Mouse (Mus musculus): ENCODE measurements around the gene Git1. TPM values are rescaled to one million over a fixed set of nuclear protein-coding genes. Genes with fewer than 3 reads are reported as not detected.
"Not testable (repeated sequence)": the region's sequence is repeated elsewhere in the genome, so short reads cannot be mapped to it uniquely, and the experiment has no call there.

Gene Git1
- total and polyA plus RNA-seq, 3 experiments = 9.5 to 90.7 (median 42.8) TPM

- ATAC-seq (ENCODE audit: extremely low read depth, insufficient number of reproducible peaks, low FRiP score, poor library complexity, severe bottlenecking) (no peak), DNase-seq (ENCODE audit: low spot score) (no peak)
- H3K4me1 ChIP-seq (ENCODE audit: insufficient read depth, low read depth, low read length) = peaks cover 53% of the 10 kb centered on the region
- no peak overlapping the region for H3K4me3 ChIP-seq (ENCODE audit: low read depth, low read length)
- H3K27me3 ChIP-seq (ENCODE audit: insufficient read depth, low read length) = peaks cover 59% of the 10 kb centered on the region
- TF ChIP-seq CTCF (IDR thresholded peaks at IDR 0.05; ENCODE audit: low read depth, low read length) (no peak), GATA1 (IDR thresholded peaks at IDR 0.05; ENCODE audit: borderline replicate concordance, low read length) (no peak), GATA2 (IDR thresholded peaks at IDR 0.05; ENCODE audit: borderline replicate concordance, low read depth, low read length) (no peak), TAL1 (conservative IDR thresholded peaks at IDR 0.05; ENCODE audit: low read depth, low read length) (no peak), POLR2AphosphoS5 (IDR thresholded peaks at IDR 0.05; ENCODE audit: insufficient replicate concordance, low read depth, low read length) (no peak)
- no peaks in the 10 kb centered on the region for H3K36me3 ChIP-seq (replicated peaks)
- no peaks in the 10 kb centered on the region for H3K9me3 ChIP-seq (replicated peaks)
Observed at GRCm38 (mm10) chr11:77518051-77518798, 24.9 kb downstream of the Git1 start.

- TF ChIP-seq TAL1 (conservative IDR thresholded peaks at IDR 0.05; ENCODE audit: low read depth, low read length) (no peak), GATA1 (IDR thresholded peaks at IDR 0.05; ENCODE audit: borderline replicate concordance, low read length) (no peak), CTCF (IDR thresholded peaks at IDR 0.05; ENCODE audit: low read depth, low read length) (no peak), GATA2 (IDR thresholded peaks at IDR 0.05; ENCODE audit: borderline replicate concordance, low read depth, low read length) (no peak), POLR2AphosphoS5 (IDR thresholded peaks at IDR 0.05; ENCODE audit: insufficient replicate concordance, low read depth, low read length) (no peak)
- ATAC-seq (ENCODE audit: extremely low read depth, insufficient number of reproducible peaks, low FRiP score, poor library complexity, severe bottlenecking) (no peak), DNase-seq (ENCODE audit: low spot score) (no peak)
- Histone ChIP-seq H3K4me3 (ENCODE audit: low read depth, low read length) (no peak within 1 kb of the TSS), H3K27me3 (ENCODE audit: insufficient read depth, low read length) (peaks cover 59% of the 10 kb centered on the region), H3K4me1 (ENCODE audit: insufficient read depth, low read depth, low read length) (peaks cover 46% of the 10 kb centered on the region), H3K9me3 (replicated peaks) (no peaks in the 10 kb centered on the region), H3K36me3 (replicated peaks) (no peaks in the 10 kb centered on the region)
Observed at GRCm38 (mm10) chr11:77519043-77519442, 25.7 kb downstream of the Git1 start, which contains the start of gene Gm10392. TSS of gene Gm10392 (minus strand) at chr11:77519198.

GRCm38 (mm10) chr11:77520601-77521529 lies 27.5 kb downstream of the Git1 start:
- ATAC-seq (ENCODE audit: extremely low read depth, insufficient number of reproducible peaks, low FRiP score, poor library complexity, severe bottlenecking) (no peak), DNase-seq (ENCODE audit: low spot score) (peak; percentile 64)
- Histone ChIP-seq H3K4me1 (ENCODE audit: insufficient read depth, low read depth, low read length) (peaks cover 27% of the 10 kb centered on the region), H3K36me3 (replicated peaks) (no peaks in the 10 kb centered on the region), H3K9me3 (replicated peaks) (no peaks in the 10 kb centered on the region), H3K27me3 (ENCODE audit: insufficient read depth, low read length) (peaks cover 43% of the 10 kb centered on the region), H3K4me3 (ENCODE audit: low read depth, low read length) (no peak overlapping the region)
- TF ChIP-seq GATA1 (IDR thresholded peaks at IDR 0.05; ENCODE audit: borderline replicate concordance, low read length) = no peak
- TF ChIP-seq TAL1 (conservative IDR thresholded peaks at IDR 0.05; ENCODE audit: low read depth, low read length) = no peak
- no peak for TF ChIP-seq GATA2 (IDR thresholded peaks at IDR 0.05; ENCODE audit: borderline replicate concordance, low read depth, low read length)
- no peak for TF ChIP-seq CTCF (IDR thresholded peaks at IDR 0.05; ENCODE audit: low read depth, low read length)
- TF ChIP-seq POLR2AphosphoS5 (IDR thresholded peaks at IDR 0.05; ENCODE audit: insufficient replicate concordance, low read depth, low read length) = no peak

- Histone ChIP-seq H3K4me1 (ENCODE audit: insufficient read depth, low read depth, low read length) (peaks cover 8% of the 10 kb centered on the region; the same call in 1 of the 2 replicates), H3K4me3 (ENCODE audit: low read depth, low read length) (no peak overlapping the region), H3K9me3 (replicated peaks) (no peaks in the 10 kb centered on the region), H3K27me3 (ENCODE audit: insufficient read depth, low read length) (peaks cover 6% of the 10 kb centered on the region), H3K36me3 (replicated peaks) (peaks cover 8% of the 10 kb centered on the region)
- no peak for TF ChIP-seq TAL1 (conservative IDR thresholded peaks at IDR 0.05; ENCODE audit: low read depth, low read length)
- TF ChIP-seq GATA2 (IDR thresholded peaks at IDR 0.05; ENCODE audit: borderline replicate concordance, low read depth, low read length) = no peak
- TF ChIP-seq GATA1 (IDR thresholded peaks at IDR 0.05; ENCODE audit: borderline replicate concordance, low read length) = no peak
- TF ChIP-seq POLR2AphosphoS5 (IDR thresholded peaks at IDR 0.05; ENCODE audit: insufficient replicate concordance, low read depth, low read length) = no peak
- TF ChIP-seq CTCF (IDR thresholded peaks at IDR 0.05; ENCODE audit: low read depth, low read length) = no peak
- no peak for DNase-seq (ENCODE audit: low spot score)
- no peak for ATAC-seq (ENCODE audit: extremely low read depth, insufficient number of reproducible peaks, low FRiP score, poor library complexity, severe bottlenecking)
Observed at GRCm38 (mm10) chr11:77525804-77526486, 32.6 kb downstream of the Git1 start.

GRCm38 (mm10) chr11:77528420-77528819 lies 35.1 kb downstream of the Git1 start:
- ATAC-seq (ENCODE audit: extremely low read depth, insufficient number of reproducible peaks, low FRiP score, poor library complexity, severe bottlenecking); H3K4me1 ChIP-seq (ENCODE audit: insufficient read depth, low read depth, low read length); H3K4me3 ChIP-seq (ENCODE audit: low read depth, low read length); H3K27me3 ChIP-seq (ENCODE audit: insufficient read depth, low read length); H3K9me3 ChIP-seq (replicated peaks); DNase-seq (ENCODE audit: low spot score): not testable (repeated sequence)
- H3K36me3 ChIP-seq (replicated peaks) = peaks cover 17% of the 10 kb centered on the region

DNA sequence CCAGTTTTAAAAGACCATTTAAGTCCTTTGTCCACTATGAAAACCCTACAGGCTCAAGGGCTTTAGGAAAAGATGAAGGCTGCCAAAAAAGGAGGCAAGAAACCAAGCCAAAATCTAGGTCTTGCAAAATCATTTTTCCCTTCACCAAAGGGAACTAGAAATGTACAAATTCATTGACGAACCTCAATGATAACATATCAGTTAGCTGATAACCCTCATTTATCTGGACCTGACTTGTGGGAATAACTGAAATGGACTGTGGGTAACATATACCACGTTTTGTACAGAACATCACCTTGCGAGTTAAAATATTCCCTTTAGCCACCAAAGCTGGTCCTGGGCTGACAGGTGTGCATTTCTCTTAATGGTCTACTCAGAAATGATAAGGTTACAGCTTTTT lies 36.3 kb downstream of the Git1 start:
- Histone ChIP-seq H3K4me3 (ENCODE audit: low read depth, low read length) (no peak overlapping the region), H3K4me1 (ENCODE audit: insufficient read depth, low read depth, low read length) (peaks cover 3% of the 10 kb centered on the region; the same call in 1 of the 2 replicates), H3K36me3 (replicated peaks) (peaks cover 25% of the 10 kb centered on the region), H3K27me3 (ENCODE audit: insufficient read depth, low read length) (no peaks in the 10 kb centered on the region), H3K9me3 (replicated peaks) (no peaks in the 10 kb centered on the region)
- DNase-seq (ENCODE audit: low spot score) (no peak), ATAC-seq (ENCODE audit: extremely low read depth, insufficient number of reproducible peaks, low FRiP score, poor library complexity, severe bottlenecking) (no peak)
- TF ChIP-seq GATA1 (IDR thresholded peaks at IDR 0.05; ENCODE audit: borderline replicate concordance, low read length) = no peak
- TF ChIP-seq TAL1 (conservative IDR thresholded peaks at IDR 0.05; ENCODE audit: low read depth, low read length) = no peak
- no peak for TF ChIP-seq CTCF (IDR thresholded peaks at IDR 0.05; ENCODE audit: low read depth, low read length)
- TF ChIP-seq POLR2AphosphoS5 (IDR thresholded peaks at IDR 0.05; ENCODE audit: insufficient replicate concordance, low read depth, low read length) = no peak
- TF ChIP-seq GATA2 (IDR thresholded peaks at IDR 0.05; ENCODE audit: borderline replicate concordance, low read depth, low read length) = no peak
